Mouse (Mus musculus): ENCODE measurements around the gene Mcur1.

Gene Mcur1

GRCm38 (mm10) chr13:43525363-43526134 lies 34.4 kb downstream of the Mcur1 start:
- peak; percentile 68 to 78 for DNase-seq (ENCODE audit: low spot score in 2 of 2)

GRCm38 (mm10) chr13:43524491-43525362 lies 35.3 kb downstream of the Mcur1 start:
- peak in 1 of 2 experiments; percentile 66 for DNase-seq (ENCODE audit: low spot score in 2 of 2)

DNA sequence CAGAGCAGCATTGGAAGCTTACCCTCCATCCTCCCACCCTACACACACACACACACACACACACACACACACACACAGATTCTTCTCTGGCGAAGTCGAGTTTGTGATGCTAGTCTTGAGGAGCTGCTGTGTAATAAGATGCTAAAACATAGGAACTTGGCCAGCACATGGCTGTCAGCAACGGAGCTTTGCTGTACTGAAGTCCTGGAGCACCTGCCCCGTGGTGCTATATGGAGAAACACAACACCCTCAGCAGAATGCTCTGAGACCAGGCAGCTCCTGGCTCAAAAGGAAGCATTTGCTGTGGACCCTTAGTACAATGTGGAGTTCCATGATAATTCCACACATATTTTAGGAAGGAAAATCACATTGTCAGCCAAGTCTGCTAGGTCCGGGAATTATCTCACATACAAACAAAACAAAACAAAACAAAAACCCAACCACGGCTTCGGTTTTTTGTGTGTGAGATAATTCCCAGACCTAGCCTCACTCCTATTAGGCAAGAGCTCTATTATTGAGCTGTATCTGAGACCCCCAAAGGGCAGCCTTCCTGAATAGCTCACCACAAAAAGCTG lies 36.0 kb downstream of the Mcur1 start:
- DNase-seq (ENCODE audit: low spot score in 2 of 2), result no peak

DNA sequence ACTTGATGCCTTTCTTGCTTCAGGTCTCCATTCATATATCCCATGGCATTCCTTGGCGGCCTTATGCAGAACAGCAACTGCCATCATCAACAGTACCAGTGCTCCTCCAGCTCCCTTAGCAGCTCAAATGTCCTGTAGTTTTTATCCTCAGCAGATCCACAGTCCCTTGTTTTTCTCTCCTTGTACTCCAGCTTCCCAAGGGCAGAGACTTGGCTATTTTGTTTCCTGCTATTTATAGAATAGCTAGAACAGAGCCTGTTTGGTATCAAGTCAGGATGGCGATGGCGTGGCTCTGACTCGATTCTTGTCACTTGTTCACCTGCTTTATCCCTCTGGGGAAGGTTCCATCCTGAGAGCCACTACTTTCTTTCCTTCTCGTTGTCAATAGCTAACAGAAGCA lies 38.1 kb downstream of the Mcur1 start:
- no peak for DNase-seq (ENCODE audit: low spot score in 2 of 2)

- no peak for DNase-seq (ENCODE audit: low spot score in 2 of 2)
Observed at GRCm38 (mm10) chr13:43519251-43519650, 40.7 kb downstream of the Mcur1 start.

DNA sequence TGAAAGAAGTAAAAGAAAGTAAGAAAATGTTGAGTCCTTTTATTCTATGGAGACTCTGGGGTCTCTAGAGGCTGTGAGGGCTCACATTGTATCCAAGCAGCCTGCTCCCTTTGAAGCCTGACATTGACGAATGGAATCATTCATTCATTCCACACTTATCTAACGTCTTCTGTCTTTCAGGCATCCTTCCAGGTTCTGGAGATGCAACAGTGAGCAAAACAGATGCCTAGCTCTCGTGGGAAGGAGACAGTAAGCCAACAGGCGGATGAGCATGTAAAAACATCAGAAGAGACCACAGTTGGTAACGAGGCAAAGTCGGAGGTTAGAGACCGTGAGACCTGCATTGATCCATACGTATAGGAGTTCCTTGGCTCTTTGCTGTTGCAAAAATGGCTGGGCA lies 42.6 kb downstream of the Mcur1 start:
- no peak for DNase-seq (ENCODE audit: low spot score in 2 of 2)

DNA sequence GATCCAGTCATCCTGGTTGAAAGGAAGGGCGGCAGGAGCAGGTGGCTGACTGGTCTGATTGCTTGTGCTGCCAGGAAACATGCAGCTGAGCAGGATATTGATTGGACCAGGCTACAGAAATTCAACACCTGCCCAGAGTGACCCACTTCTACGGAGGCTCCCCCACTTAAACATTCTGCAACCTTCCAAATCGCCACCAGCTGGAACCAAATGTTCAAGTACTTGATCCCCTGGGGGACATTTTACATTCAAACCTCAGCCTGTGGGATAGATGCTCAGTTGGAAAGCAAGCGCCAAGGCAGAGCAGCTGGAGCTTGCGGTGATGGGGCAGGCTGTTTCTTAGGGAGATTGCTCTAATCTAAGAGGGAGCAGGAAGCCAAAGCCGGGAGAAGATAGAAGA lies 43.1 kb downstream of the Mcur1 start:
- no peak for DNase-seq (ENCODE audit: low spot score in 2 of 2)

DNA sequence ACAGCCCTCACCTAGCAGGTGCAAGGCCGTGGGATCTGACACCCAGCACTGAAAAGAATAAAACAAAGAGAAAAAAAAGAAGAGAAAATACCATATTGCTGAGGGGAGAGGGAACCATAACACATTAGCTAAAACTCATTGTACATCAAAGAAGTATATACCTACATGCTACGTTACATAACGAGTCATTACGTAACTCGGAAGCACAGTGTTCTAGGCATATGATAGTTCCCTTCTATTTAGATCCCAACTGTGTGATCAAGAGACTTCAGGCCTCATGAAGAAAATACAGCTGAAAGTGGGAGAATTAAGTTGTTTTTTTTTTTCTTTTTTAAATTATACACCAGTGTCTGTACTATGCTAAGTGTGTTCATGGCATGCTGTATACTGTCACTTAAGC lies 43.9 kb downstream of the Mcur1 start:
- no peak for DNase-seq (ENCODE audit: low spot score in 2 of 2)

- DNase-seq (ENCODE audit: low spot score in 2 of 2), result peak in 1 of 2 experiments; percentile 71
Observed at GRCm38 (mm10) chr13:43514950-43515358, 45.0 kb downstream of the Mcur1 start.

GRCm38 (mm10) chr13:43512736-43513135 lies 47.3 kb downstream of the Mcur1 start:
- no peak for DNase-seq (ENCODE audit: low spot score in 2 of 2)

- DNase-seq (ENCODE audit: low spot score in 2 of 2), result no peak
Observed at GRCm38 (mm10) chr13:43505798-43506197, 54.2 kb downstream of the Mcur1 start.

- no peak for DNase-seq (ENCODE audit: low spot score in 2 of 2)
Observed at GRCm38 (mm10) chr13:43503395-43503850, 56.6 kb downstream of the Mcur1 start.

DNA sequence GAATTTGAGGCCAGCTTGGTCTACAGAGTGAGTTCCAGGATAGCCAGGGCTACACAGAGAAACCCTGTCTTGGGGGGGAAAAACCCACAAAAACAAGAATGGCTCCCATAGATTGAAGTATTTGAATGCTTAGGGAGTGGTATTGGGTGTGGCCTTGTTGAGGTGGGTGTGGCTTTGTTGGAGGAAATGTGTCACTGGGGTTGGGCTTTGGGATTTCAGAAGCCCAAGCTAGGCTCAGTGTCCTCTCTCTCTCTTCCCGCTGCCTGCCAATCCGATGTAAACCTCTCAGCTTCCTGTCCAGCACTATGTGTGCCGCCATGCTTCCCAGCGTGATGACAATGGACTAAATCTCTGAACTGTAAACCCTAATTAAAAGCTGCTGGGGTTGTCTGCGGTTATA lies 58.4 kb downstream of the Mcur1 start:
- no peak for DNase-seq (ENCODE audit: low spot score in 2 of 2)

DNA sequence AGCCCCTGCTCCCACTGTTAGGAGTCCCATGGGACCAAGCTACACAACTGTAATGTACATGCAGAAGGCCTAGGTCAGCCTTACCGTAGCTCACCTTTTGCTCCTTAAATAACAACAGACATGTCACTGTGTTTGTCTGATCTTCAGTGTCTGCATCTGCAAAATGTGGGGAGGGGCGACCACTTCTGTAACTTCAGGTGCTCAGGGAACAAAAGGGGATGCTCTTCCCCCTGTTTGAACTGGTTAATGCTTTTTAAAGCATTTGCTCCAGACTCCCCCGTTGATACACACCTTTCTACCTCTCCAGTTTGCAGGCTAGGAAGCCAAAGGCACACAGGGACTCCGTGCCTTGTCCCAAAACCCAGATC lies 59.5 kb downstream of the Mcur1 start:
- DNase-seq (ENCODE audit: low spot score in 2 of 2), result no peak

GRCm38 (mm10) chr13:43499731-43500482 lies 60.1 kb downstream of the Mcur1 start:
- no peak for DNase-seq (ENCODE audit: low spot score in 2 of 2)

- peak in 1 of 2 experiments; percentile 76 for DNase-seq (ENCODE audit: low spot score in 2 of 2)
Observed at GRCm38 (mm10) chr13:43498849-43499248, 61.1 kb downstream of the Mcur1 start.

DNA sequence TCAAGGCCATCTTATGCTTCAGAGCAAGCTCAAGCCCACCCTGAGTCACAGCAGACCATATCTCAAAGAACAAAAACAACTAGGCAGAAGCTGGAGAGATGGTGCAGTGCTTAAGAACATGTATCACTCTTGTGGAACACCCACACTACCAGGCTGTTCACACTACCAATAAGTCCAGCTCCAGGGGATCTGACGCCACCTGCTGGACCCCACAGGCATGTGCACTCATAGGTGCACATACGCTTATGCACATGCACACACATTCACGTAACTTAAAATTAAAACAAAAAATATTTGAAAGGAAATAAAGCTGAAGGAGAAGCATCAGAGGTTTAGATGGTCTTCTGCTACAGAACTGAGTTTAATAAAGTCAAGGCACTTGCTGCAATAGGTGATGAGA lies 62.2 kb downstream of the Mcur1 start:
- DNase-seq (ENCODE audit: low spot score in 2 of 2), result no peak

- DNase-seq (ENCODE audit: low spot score in 2 of 2), result no peak
Observed at GRCm38 (mm10) chr13:43496660-43497059, 63.3 kb downstream of the Mcur1 start.

- no peak for DNase-seq (ENCODE audit: low spot score in 2 of 2)
Observed at GRCm38 (mm10) chr13:43495645-43496044, 64.3 kb downstream of the Mcur1 start.

- DNase-seq (ENCODE audit: low spot score in 2 of 2), result peak in 1 of 2 experiments; percentile 31
Observed at GRCm38 (mm10) chr13:43493725-43494124, 66.3 kb downstream of the Mcur1 start.

DNA sequence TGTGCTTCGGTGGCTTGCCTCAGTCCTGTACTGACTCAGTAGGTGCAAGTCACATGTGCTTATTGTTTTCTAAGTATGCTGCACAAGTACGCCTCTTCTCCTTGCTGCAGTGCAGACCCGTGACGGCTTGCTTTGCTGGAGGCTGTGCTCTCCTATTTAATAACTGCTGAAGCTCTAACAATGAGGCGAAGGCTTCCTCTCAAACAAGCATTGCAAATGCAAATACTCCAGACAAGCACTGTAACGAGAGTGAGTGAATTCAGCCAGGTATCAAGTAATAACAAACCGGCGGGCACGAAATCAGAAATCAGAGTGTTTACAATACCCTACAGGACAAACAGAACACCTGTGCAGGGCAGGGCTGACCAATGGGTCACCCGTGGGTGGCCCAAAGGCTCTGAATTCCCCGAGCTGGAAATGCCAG lies 66.9 kb downstream of the Mcur1 start:
- DNase-seq (ENCODE audit: low spot score in 2 of 2), result peak in 1 of 2 experiments; percentile 61
